Mouse (Mus musculus) limb, embryonic 11.5 days (tissue): ENCODE data around the gene Pnp2. TPM values are rescaled to one million over a fixed set of nuclear protein-coding genes. Genes with fewer than 3 reads are reported as not detected.
"Not testable (repeated sequence)": the region's sequence is repeated elsewhere in the genome, so short reads cannot be mapped to it uniquely, and the experiment has no call there.

Source experiments
- ATAC-seq: fragments of 200-750 bp; cut with Nextera tagmentation; 2 replicates; pipeline ENCODE4 v1.8.0; 2017; ENCODE audit warnings: low read depth; ENCODE audit not compliant: insufficient number of reproducible peaks, low FRiP score, low TSS enrichment
- DNase-seq: peaks from one replicate; pipeline ENCODE4 v3.0.0-alpha.2; 2015; ENCODE audit warnings: low spot score
- H3K27ac ChIP-seq: fragments of 300-500 bp; sonication (generic); replicated peaks from 2 replicates; pipeline ENCODE4 v1.5.1; 2014; ENCODE audit warnings: low read depth, mild to moderate bottlenecking, low read length
- H3K27me3 ChIP-seq: fragments of 300-500 bp; sonication (generic); 2 replicates; pipeline ENCODE4 v1.6.1; 2014; ENCODE audit warnings: mild to moderate bottlenecking, low read length, mixed read lengths; ENCODE audit not compliant: control insufficient read depth, insufficient read depth
- H3K36me3 ChIP-seq: fragments of 300-500 bp; sonication (generic); 2 replicates; pipeline ENCODE4 v1.6.1; 2014; ENCODE audit warnings: mild to moderate bottlenecking, low read length, moderate library complexity, mixed read lengths; ENCODE audit not compliant: control insufficient read depth, insufficient read depth
- H3K4me1 ChIP-seq: fragments of 300-500 bp; sonication (generic); 2 replicates; pipeline ENCODE4 v1.6.1; 2014; ENCODE audit warnings: low read length, mixed read lengths; ENCODE audit not compliant: control insufficient read depth, insufficient read depth
- H3K4me2 ChIP-seq: fragments of 300-500 bp; sonication (generic); 2 replicates; pipeline ENCODE4 v1.6.1; 2014; ENCODE audit warnings: low read depth, mild to moderate bottlenecking, moderate library complexity; ENCODE audit not compliant: severe bottlenecking
- H3K4me3 ChIP-seq: fragments of 300-500 bp; sonication (generic); 2 replicates; pipeline ENCODE4 v1.5.1; 2014; ENCODE audit warnings: low read depth, low read length
- H3K9ac ChIP-seq: fragments of 300-500 bp; sonication (generic); 2 replicates; pipeline ENCODE4 v1.6.1; 2014; ENCODE audit warnings: mild to moderate bottlenecking, low read length
- H3K9me3 ChIP-seq: fragments of 300-500 bp; sonication (generic); 2 replicates; pipeline ENCODE4 v1.6.1; 2016; ENCODE audit warnings: low read length; ENCODE audit not compliant: control insufficient read depth
- WGBS: fragments of 180-500 bp; shearing (Covaris S2); extraction: QIAGEN DNeasy Blood & Tissue Kit; methylation state at CpG from one replicate; pipeline ENCODE4 v1.1.7; 2014; 5-methylcytosine and 5-hydroxymethylcytosine counted together
- polyA plus RNA-seq: library from polyadenylated mRNA; unstranded; fragments of >200 nt; fragmentation: Nextera tagmentation; extraction: Ambion mirVana; gene quantifications from 2 replicates; pipeline ENCODE4 v1.2.1, GENCODE M21; 2014

The Pnp2 gene
- polyA plus RNA-seq = 0.34 and 0.84 TPM in 2 replicates

DNA sequence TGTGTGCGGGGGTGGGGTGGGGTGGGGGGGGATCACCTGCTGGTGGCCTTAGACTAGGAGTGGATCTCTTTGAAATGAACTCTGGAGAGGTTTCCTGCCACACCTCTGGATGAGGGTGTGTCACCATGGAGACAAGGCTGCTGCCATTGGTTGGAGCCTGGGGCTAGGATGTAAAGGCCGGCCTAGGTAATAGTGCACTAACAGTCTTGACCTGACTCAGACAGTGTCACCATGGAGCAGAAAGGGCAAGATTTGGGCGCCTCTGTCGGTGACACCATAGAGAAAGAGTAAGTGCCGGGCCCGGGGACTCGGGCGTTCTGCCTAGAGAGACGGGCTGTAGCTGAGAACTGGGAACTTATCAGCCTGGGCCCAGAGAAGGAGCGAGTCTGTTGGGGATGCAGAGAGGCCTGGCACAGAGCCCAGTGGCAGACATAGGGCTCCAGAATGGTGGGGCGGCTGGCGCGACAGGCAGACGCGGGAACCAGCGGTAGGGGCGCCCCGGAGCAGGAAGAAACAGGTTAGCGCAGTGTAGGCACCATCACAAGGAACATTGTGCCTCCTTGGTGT lies at the start of gene Pnp2:
Gene Pnp2, plus strand, starts transcription at position 51 of the 567 bp plus-strand sequence.
- H3K27me3 ChIP-seq, H3K36me3 ChIP-seq, H3K4me3 ChIP-seq, H3K27ac ChIP-seq, H3K9me3 ChIP-seq, H3K9ac ChIP-seq, H3K4me1 ChIP-seq: not testable (repeated sequence)
- peak; percentile 47 for DNase-seq
- H3K4me2 ChIP-seq = peak within 1 kb of the TSS; percentile 22; the same call in 1 of the 2 replicates
- 7% methylated on average over 18 of the region's 19 CpGs for WGBS
- peak; percentile 64 for ATAC-seq

GRCm38 (mm10) chr14:50908126-50908525 lies 47.7 kb upstream of the Pnp2 start:
- WGBS = 68% methylated on average over 4 of the region's 4 CpGs
- Histone ChIP-seq H3K36me3 (no peaks in the 10 kb centered on the region; the same call in 1 of the 2 replicates), H3K4me2 (no peak overlapping the region), H3K9ac (no peak overlapping the region), H3K27me3 (no peaks in the 10 kb centered on the region), H3K27ac (no peak overlapping the region), H3K9me3 (no peaks in the 10 kb centered on the region), H3K4me1 (no peaks in the 10 kb centered on the region; the same call in 1 of the 2 replicates), H3K4me3 (no peak overlapping the region)
- DNase-seq (no peak), ATAC-seq (no peak)

DNA sequence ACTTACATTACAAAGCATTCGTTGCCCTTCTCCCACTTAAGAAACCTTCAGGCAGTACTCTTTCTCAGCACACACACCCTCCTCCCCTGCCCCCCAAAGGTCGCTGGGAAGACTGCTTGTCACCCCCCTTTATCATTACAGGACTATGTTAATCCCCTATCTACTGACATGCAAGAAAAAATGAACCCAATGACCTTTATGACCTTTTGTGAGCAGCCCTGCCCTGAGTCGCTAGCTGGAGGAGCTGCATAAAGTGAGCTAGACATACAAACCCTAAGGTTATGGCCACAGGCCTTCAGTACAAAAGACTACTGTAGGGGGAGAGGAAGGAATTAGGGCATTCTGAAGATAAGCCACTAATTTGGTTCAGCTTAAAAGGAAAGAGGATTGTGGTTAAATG lies 44.4 kb upstream of the Pnp2 start:
- Histone ChIP-seq H3K4me3 (no peak overlapping the region), H3K4me1 (no peaks in the 10 kb centered on the region), H3K36me3 (peaks cover 6% of the 10 kb centered on the region; the same call in 1 of the 2 replicates), H3K9me3 (no peaks in the 10 kb centered on the region), H3K9ac (no peak overlapping the region), H3K4me2 (no peak overlapping the region), H3K27me3 (no peaks in the 10 kb centered on the region), H3K27ac (no peak overlapping the region)
- ATAC-seq (no peak), DNase-seq (no peak)
- 62% methylated on average over 3 of the region's 3 CpGs for WGBS

GRCm38 (mm10) chr14:50923437-50923836 lies 32.4 kb upstream of the Pnp2 start:
- H3K27me3 ChIP-seq = not testable (repeated sequence)
- H3K9ac ChIP-seq = peak overlapping the region; percentile 79

DNA sequence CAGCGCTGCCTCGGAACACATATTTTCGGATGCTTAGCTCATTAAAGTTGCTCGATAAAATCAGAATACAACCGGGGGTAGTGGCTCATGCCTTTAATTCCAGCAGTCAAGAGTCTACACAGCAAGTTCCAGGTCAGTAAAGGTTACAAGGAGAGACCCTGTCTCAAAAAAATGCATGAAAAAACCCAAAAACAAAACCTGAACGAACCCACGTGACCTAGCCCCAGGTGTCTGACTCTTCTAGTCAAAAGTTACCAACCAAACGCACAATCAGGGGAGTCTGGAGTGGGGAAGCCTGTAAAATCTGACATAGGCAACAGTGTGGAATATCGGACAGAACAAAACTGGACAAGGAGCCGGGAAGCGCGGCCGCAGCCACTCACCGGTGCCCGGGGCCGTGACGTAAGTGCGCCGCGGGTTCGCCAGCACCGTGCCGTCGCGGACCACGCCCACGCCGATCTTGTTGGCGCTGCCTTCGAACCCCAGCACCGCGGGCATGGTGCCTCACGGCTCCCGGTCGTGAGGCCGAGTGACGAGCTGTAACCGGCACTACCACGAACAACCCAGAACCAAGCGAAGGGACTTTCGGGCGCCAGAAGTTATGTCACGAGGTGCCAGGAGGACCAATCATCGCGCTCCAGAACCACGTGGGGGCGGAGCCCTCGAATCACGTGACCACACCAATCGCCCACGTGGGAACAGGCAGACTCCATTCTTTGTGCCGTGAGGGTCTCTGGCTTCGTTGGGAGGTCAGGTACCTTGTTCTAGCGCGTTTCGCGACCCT lies 31.3 kb upstream of the Pnp2 start, which contains the start of the genes Osgep and Apex1:
Gene Osgep, minus strand, starts transcription at position 613 of the 784 bp plus-strand sequence.
Gene Apex1, plus strand, starts transcription at position 688 of the 784 bp plus-strand sequence.
- Histone ChIP-seq H3K9me3 (no peaks in the 10 kb centered on the region), H3K4me3 (peak within 1 kb of the TSS; percentile 70), H3K4me2 (peak within 1 kb of the TSS; percentile 70), H3K27ac (peak within 1 kb of the TSS; percentile 95), H3K27me3 (no peaks in the 10 kb centered on the region), H3K4me1 (0 out of 2 replicates have a peak, but pooled peaks cover 4% of the 10 kb centered on the region), H3K9ac (peak within 1 kb of the TSS; percentile 79), H3K36me3 (peaks cover 12% of the 10 kb centered on the region; the same call in 1 of the 2 replicates)
- peak; percentile 98 for DNase-seq
- 1% methylated on average over 57 of the region's 57 CpGs for WGBS
- ATAC-seq = peak; percentile 95

More at GRCm38 (mm10) chr14:50923437-50923836, 32.4 kb upstream of the Pnp2 start:
- H3K27ac ChIP-seq, H3K9me3 ChIP-seq, ATAC-seq, DNase-seq, H3K4me1 ChIP-seq: not testable (repeated sequence)
- Histone ChIP-seq H3K4me2 (peak overlapping the region; percentile 67), H3K4me3 (peak overlapping the region; percentile 70), H3K36me3 (peaks cover 11% of the 10 kb centered on the region; the same call in 1 of the 2 replicates)
- 79% methylated on average over 1 of the region's 1 CpGs for WGBS

- Histone ChIP-seq H3K27ac (peak overlapping the region; percentile 95), H3K9ac (peak overlapping the region; percentile 79), H3K27me3 (no peaks in the 10 kb centered on the region), H3K9me3 (no peaks in the 10 kb centered on the region), H3K4me1 (0 out of 2 replicates have a peak, but pooled peaks cover 7% of the 10 kb centered on the region), H3K4me2 (peak overlapping the region; percentile 70), H3K36me3 (peaks cover 12% of the 10 kb centered on the region; the same call in 1 of the 2 replicates), H3K4me3 (peak overlapping the region; percentile 70)
- WGBS = 2% methylated on average over 38 of the region's 38 CpGs
- DNase-seq = peak; percentile 41
- ATAC-seq = peak; percentile 7; the same call in 1 of the 2 replicates
Measured at GRCm38 (mm10) chr14:50925111-50925920, 30.5 kb upstream of the Pnp2 start.

GRCm38 (mm10) chr14:50927366-50927765 lies 28.4 kb upstream of the Pnp2 start:
- no peak for ATAC-seq
- no peak overlapping the region for H3K9ac ChIP-seq
- H3K4me3 ChIP-seq = no peak overlapping the region
- peaks cover 12% of the 10 kb centered on the region; the same call in 1 of the 2 replicates for H3K36me3 ChIP-seq
- H3K27me3 ChIP-seq = no peaks in the 10 kb centered on the region
- no peak overlapping the region for H3K27ac ChIP-seq
- no peak for DNase-seq
- no peak overlapping the region for H3K4me2 ChIP-seq
- H3K9me3 ChIP-seq = no peaks in the 10 kb centered on the region
- 0 out of 2 replicates have a peak, but pooled peaks cover 7% of the 10 kb centered on the region for H3K4me1 ChIP-seq
- WGBS = 66% methylated on average over 3 of the region's 3 CpGs
